Mouse (Mus musculus) erythroblast, embryonic 14.5 days (primary cell): ENCODE results near the gene Ahnak. TPM values are rescaled to one million over a fixed set of nuclear protein-coding genes. Genes with fewer than 3 reads are reported as not detected.
"Not testable (repeated sequence)": the region's sequence is repeated elsewhere in the genome, so short reads cannot be mapped to it uniquely, and the experiment has no call there.

Source experiments
- H3K27me3 ChIP-seq: 2 replicates; pipeline ENCODE4 v1.6.1; 2012; ENCODE audit warnings: inconsistent platforms; ENCODE audit not compliant: control insufficient read depth
- H3K36me3 ChIP-seq: 2 replicates; pipeline ENCODE4 v1.6.1; 2012; ENCODE audit warnings: mild to moderate bottlenecking, inconsistent platforms; ENCODE audit not compliant: control insufficient read depth
- H3K4me1 ChIP-seq: 2 replicates; pipeline ENCODE4 v1.6.1; 2012; ENCODE audit warnings: inconsistent platforms; ENCODE audit not compliant: control insufficient read depth
- H3K4me3 ChIP-seq: replicated peaks from 2 replicates; pipeline ENCODE3; 2012; ENCODE audit warnings: moderate library complexity, mild to moderate bottlenecking, inconsistent platforms
- H3K9me3 ChIP-seq: 2 replicates; pipeline ENCODE4 v1.6.1; 2012; ENCODE audit warnings: low read length, inconsistent platforms, mixed read lengths; ENCODE audit not compliant: control insufficient read depth
- GATA1 ChIP-seq: IDR thresholded peaks from 2 replicates; pipeline ENCODE4 v1.6.1; 2012; ENCODE audit warnings: low read length, inconsistent platforms, mixed read lengths
- TAL1 ChIP-seq: IDR thresholded peaks from 3 replicates; pipeline ENCODE4 v1.6.1; 2012; ENCODE audit warnings: low read length, inconsistent platforms, mixed read lengths
- polyA plus RNA-seq: library from polyadenylated mRNA; stranded (reverse); fragments of >175 nt; gene quantifications from 2 replicates; pipeline ENCODE4 v1.2.3, GENCODE M21; 2012

Ahnak gene
- polyA plus RNA-seq, 1 experiment = 0.01 TPM

DNA sequence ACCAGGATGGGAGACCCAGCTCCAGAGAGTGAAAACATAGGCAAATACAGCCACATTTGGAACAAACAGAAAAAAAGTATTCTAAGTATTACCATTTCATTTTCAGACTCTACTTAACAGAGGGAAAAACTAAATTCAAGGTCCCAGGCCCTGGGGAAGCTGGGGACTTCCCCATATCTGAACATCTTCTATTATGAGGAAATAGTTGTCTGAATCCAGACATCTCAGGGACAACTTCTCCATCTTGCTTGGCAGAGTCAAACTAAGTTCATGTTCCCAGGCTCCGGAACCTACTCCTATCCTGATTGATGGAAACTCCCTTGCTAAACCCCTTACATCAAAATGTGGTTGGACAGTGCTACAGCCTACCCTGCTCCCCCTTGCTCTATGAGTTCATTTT lies 133.3 kb downstream of the Ahnak start:
- peaks cover 15% of the 10 kb centered on the region for H3K36me3 ChIP-seq
- H3K4me3 ChIP-seq = no peak overlapping the region
- H3K4me1 ChIP-seq = no peaks in the 10 kb centered on the region
- H3K27me3 ChIP-seq = no peaks in the 10 kb centered on the region
- 0 out of 2 replicates have a peak, but pooled peaks cover 3% of the 10 kb centered on the region for H3K9me3 ChIP-seq
- TF ChIP-seq TAL1 (no peak), GATA1 (no peak)

- H3K9me3 ChIP-seq, H3K4me1 ChIP-seq, H3K4me3 ChIP-seq, H3K27me3 ChIP-seq: not testable (repeated sequence)
- H3K36me3 ChIP-seq = peaks cover 18% of the 10 kb centered on the region
These were observed 134.9 kb downstream of the Ahnak start for GRCm38 (mm10) chr19:9123986-9124385.

Other genes with a start within 250 kb of the Ahnak start
- not detected in 2 replicates for gene 1700092M07Rik, start 248.6 kb upstream of the Ahnak start, polyA plus RNA-seq
- gene Stx5a, start 247.9 kb upstream of the Ahnak start, polyA plus RNA-seq = 3.3 and 3.6 TPM in 2 replicates
- gene Nxf1, start 232.2 kb upstream of the Ahnak start, polyA plus RNA-seq = 2.9 and 3.0 TPM in 2 replicates
- 4.9 and 5.0 TPM in 2 replicates for gene Tmem223, start 218.3 kb upstream of the Ahnak start, polyA plus RNA-seq
- gene Tmem179b, start 214.8 kb upstream of the Ahnak start, polyA plus RNA-seq = 10.3 and 14.4 TPM in 2 replicates
- 4.1 and 4.7 TPM in 2 replicates for gene Taf6l, start 202.9 kb upstream of the Ahnak start, polyA plus RNA-seq
- gene Polr2g, start 190.7 kb upstream of the Ahnak start, polyA plus RNA-seq = 0.36 and 0.84 TPM in 2 replicates
- gene Zbtb3, start 186.7 kb upstream of the Ahnak start, polyA plus RNA-seq = 0.06 and 0.07 TPM in 2 replicates
- gene Ttc9c, start 170.0 kb upstream of the Ahnak start, polyA plus RNA-seq = 0.24 TPM in 2 replicates
- 8.6 and 10.2 TPM in 2 replicates for gene Hnrnpul2, start 169.3 kb upstream of the Ahnak start, polyA plus RNA-seq
- gene AC129217.1, start 159.5 kb upstream of the Ahnak start, polyA plus RNA-seq = 0.10 TPM in 1 of 2 replicates, not detected in the other
- 4.6 and 6.4 TPM in 2 replicates for gene Bscl2, start 151.8 kb upstream of the Ahnak start, polyA plus RNA-seq
- not detected in 2 replicates for gene Gng3, start 150.1 kb upstream of the Ahnak start, polyA plus RNA-seq
- not detected in 2 replicates for gene Lrrn4cl, start 138.5 kb upstream of the Ahnak start, polyA plus RNA-seq
- 19.4 and 19.7 TPM in 2 replicates for gene Ubxn1, start 117.8 kb upstream of the Ahnak start, polyA plus RNA-seq
- gene Uqcc3, start 108.4 kb upstream of the Ahnak start, polyA plus RNA-seq = 3.7 and 3.8 TPM in 2 replicates
- 0.01 and 0.03 TPM in 2 replicates for gene Lbhd1, start 105.6 kb upstream of the Ahnak start, polyA plus RNA-seq
- not detected in 2 replicates for gene Gm49403, start 105.4 kb upstream of the Ahnak start, polyA plus RNA-seq
- 6.6 and 7.7 TPM in 2 replicates for gene 1810009A15Rik, start 100.4 kb upstream of the Ahnak start, polyA plus RNA-seq
- gene Gm49416, start 100.4 kb upstream of the Ahnak start, polyA plus RNA-seq = not detected in 2 replicates
- 3.1 and 3.7 TPM in 2 replicates for gene Ints5, start 96.3 kb upstream of the Ahnak start, polyA plus RNA-seq
- gene Ganab, start 91.2 kb upstream of the Ahnak start, polyA plus RNA-seq = 1.9 and 2.5 TPM in 2 replicates
- 15.8 and 16.4 TPM in 2 replicates for gene B3gat3, start 68.9 kb upstream of the Ahnak start, polyA plus RNA-seq
- gene Rom1, start 59.9 kb upstream of the Ahnak start, polyA plus RNA-seq = 0.42 and 0.57 TPM in 2 replicates
- 1.3 and 1.4 TPM in 2 replicates for gene Eml3, start 59.7 kb upstream of the Ahnak start, polyA plus RNA-seq
- gene Mta2, start 47.4 kb upstream of the Ahnak start, polyA plus RNA-seq = 2.2 and 3.4 TPM in 2 replicates
- gene Tut1, start 35.4 kb upstream of the Ahnak start, polyA plus RNA-seq = 1.6 TPM in 2 replicates
- 5.4 and 8.2 TPM in 2 replicates for gene Eef1g, start 22.2 kb upstream of the Ahnak start, polyA plus RNA-seq
- gene Scgb1a1, start 98.7 kb downstream of the Ahnak start, polyA plus RNA-seq = not detected in 2 replicates
- 2.1 and 3.6 TPM in 2 replicates for gene Asrgl1, start 146.4 kb downstream of the Ahnak start, polyA plus RNA-seq